In the genomic region with DNA sequence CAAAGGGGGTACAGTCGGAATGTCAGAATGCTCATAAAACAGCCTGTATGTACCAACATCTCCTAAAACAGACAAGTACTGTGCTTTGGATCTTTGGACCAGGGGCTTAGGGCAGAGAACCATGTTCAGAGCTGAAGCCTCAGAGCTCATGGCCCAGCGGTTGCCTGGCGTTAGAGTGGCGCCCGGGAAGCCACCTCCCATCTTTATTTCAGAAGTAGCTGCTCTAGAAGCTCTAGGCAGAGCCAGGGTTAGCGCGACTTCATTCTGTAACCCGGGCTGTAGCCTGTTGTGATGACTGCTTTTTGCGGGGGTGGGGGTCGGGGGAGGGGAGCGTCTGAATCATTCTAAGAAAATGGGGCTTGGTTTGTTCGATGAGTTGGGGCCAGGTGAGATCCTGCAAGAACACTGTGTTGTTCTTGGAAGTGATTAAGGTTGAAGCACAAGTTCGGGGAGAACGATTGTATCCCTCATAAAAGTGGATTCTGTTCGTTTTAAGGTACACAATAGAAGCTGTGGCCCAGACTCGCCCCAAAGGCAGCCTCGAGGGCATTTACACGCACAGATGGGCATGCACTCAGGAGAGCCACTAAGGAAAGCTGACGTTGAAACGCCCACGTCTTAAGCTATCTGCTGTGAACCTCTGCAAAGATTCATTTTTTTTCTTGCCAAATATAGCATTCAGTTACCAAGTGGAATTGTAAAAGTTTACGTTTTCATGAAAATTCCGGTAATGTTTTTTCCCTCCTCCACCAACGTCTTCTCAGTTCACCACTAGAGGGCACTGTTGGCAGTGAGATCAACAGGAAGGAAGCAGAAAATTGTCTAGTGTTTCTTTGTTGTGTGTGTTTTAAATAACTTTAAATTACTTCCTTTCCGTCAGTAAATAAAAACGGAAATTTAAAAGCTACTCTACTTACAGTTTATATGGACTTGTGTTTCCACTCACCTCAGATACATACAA, we compare ENCODE assay signal across 8 mouse cellular contexts.
DNase-seq lines count a peak whose midpoint lies in the region; ATAC-seq lines count a peak whose summit lies in the region.

No protein-coding gene starts in this region.

- no peak overlapping the region for H3K4me3 ChIP-seq in heart, embryonic 12.5 days
- no peak overlapping the region for H3K4me3 ChIP-seq in midbrain, embryonic 13.5 days (replicated peaks)
- no peak overlapping the region; the same call in 1 of the 2 replicates for H3K4me3 ChIP-seq in stomach, embryonic 16.5 days (replicated peaks; ENCODE audit: low read length)

- H3K4me1 ChIP-seq in heart, embryonic 12.5 days (replicated peaks) = peaks cover 8% of the 10 kb centered on the region; the same call in 1 of the 2 replicates
- H3K4me1 ChIP-seq in midbrain, embryonic 13.5 days (replicated peaks) = peaks cover 4% of the 10 kb centered on the region; the same call in 1 of the 2 replicates
- peaks cover 3% of the 10 kb centered on the region; the same call in 1 of the 2 replicates for H3K4me1 ChIP-seq in stomach, embryonic 16.5 days (ENCODE audit: control insufficient read depth, insufficient read depth, low read length)

- no peaks in the 10 kb centered on the region for H3K36me3 ChIP-seq in heart, embryonic 12.5 days
- H3K36me3 ChIP-seq in midbrain, embryonic 13.5 days = no peaks in the 10 kb centered on the region
- no peaks in the 10 kb centered on the region for H3K36me3 ChIP-seq in stomach, embryonic 16.5 days (ENCODE audit: control insufficient read depth, insufficient read depth, low read length)

- no peak for ATAC-seq in heart, embryonic 12.5 days (ENCODE audit: insufficient number of reproducible peaks, low FRiP score)
- 0 out of 2 replicates have a peak, but pooled peaks have one; percentile 24 for ATAC-seq in midbrain, embryonic 13.5 days
- ATAC-seq in stomach, embryonic 16.5 days (ENCODE audit: insufficient read depth, low FRiP score) = no peak

- intact Hi-C loops in heart, postnatal 36 days (cut with DNase I) = loop anchor here (2.0 to 5.0 kb wide), 2 partner anchors 433 to 468 kb away; no protein-coding TSS in a partner anchor

- H3K9ac ChIP-seq in heart, embryonic 12.5 days = no peak overlapping the region
- no peak overlapping the region for H3K9ac ChIP-seq in midbrain, embryonic 13.5 days (replicated peaks)
- H3K9ac ChIP-seq in stomach, embryonic 16.5 days (ENCODE audit: low read length) = peak overlapping the region; percentile 50

- H3K9me3 ChIP-seq in heart, embryonic 12.5 days (replicated peaks) = no peaks in the 10 kb centered on the region
- 0 out of 2 replicates have a peak, but pooled peaks cover 4% of the 10 kb centered on the region for H3K9me3 ChIP-seq in midbrain, embryonic 13.5 days
- peaks cover 5% of the 10 kb centered on the region; the same call in 1 of the 2 replicates for H3K9me3 ChIP-seq in stomach, embryonic 16.5 days (replicated peaks; ENCODE audit: control insufficient read depth, low read length)

- peak; percentile 63 for DNase-seq in heart, adult 8-10 months (ENCODE audit: low spot score)
- DNase-seq in MEL-GATA-1-ER (ENCODE audit: extremely low read depth, low read depth) = peak; percentile 41
- DNase-seq in embryo, embryonic 10 days (ENCODE audit: low spot score) = peak; percentile 83
- peak; percentile 56 to 59 for DNase-seq in heart, postnatal 36 days
- DNase-seq in layer of hippocampus, postnatal 14 days (ENCODE audit: low spot score in 2 of 2) = peak; percentile 47 to 81

- peaks cover 10% of the 10 kb centered on the region; the same call in 1 of the 2 replicates for H3K27me3 ChIP-seq in heart, embryonic 12.5 days (replicated peaks)
- no peaks in the 10 kb centered on the region for H3K27me3 ChIP-seq in midbrain, embryonic 13.5 days
- no peaks in the 10 kb centered on the region for H3K27me3 ChIP-seq in stomach, embryonic 16.5 days (ENCODE audit: control insufficient read depth, insufficient read depth, low read length)

- H3K4me2 ChIP-seq in heart, embryonic 12.5 days = no peak overlapping the region
- no peak overlapping the region; the same call in 1 of the 2 replicates for H3K4me2 ChIP-seq in midbrain, embryonic 13.5 days (replicated peaks)
- peak overlapping the region; percentile 36; the same call in 1 of the 2 replicates for H3K4me2 ChIP-seq in stomach, embryonic 16.5 days (ENCODE audit: low read depth, low read length)

- H3K27ac ChIP-seq in heart, embryonic 12.5 days (ENCODE audit: poor library complexity, severe bottlenecking) = no peak overlapping the region
- H3K27ac ChIP-seq in midbrain, embryonic 13.5 days = no peak overlapping the region
- H3K27ac ChIP-seq in stomach, embryonic 16.5 days (ENCODE audit: low read length) = no peak overlapping the region

- WGBS in heart, embryonic 12.5 days = 46% methylated on average over 26 of the region's 26 CpGs
- whole genome bisulfite sequencing in midbrain, embryonic 13.5 days = 43% methylated on average over 26 of the region's 26 CpGs
- whole genome bisulfite sequencing in stomach, embryonic 16.5 days = 40% methylated on average over 26 of the region's 26 CpGs
